Comparison of ENCODE assay signal across 8 mouse cellular contexts in the genomic region with DNA sequence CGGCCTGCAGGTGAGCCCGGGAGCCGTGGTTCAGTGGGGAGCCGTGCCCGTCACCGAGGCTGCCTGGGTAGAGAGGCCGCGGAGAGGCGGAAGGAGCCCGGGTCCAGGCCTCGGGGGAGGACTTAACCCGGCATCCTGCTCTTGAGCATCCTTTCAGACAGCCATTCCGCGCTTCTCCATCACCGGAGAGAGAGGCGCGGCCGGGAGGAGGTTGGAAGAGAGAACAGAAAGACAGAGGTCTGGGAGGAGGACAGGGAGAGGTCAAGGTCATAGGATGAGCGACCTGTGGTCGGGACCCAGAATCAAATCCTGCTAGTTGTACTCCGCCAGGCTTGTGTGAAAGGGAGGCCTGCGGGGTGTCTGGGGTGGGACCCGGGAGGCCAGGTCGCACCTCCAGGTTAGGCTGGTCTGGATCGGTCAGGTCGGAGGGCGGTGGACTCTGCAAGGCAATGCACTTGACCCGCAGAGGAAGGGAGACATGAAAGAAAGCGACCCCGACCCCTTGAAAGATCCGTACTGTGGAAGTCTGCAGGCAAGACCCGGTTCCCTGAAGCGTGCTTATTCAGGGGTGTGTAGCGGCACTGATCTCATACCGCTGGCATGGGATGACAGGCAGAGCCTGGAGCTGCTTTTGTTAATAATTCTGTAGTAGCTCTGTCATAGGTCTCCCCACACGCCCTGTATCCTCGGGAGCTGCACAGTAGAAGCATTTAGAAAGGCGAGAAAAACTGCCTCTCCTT. TPM values are rescaled to one million over a fixed set of nuclear protein-coding genes. Genes with fewer than 3 reads are reported as not detected.
DNase-seq lines count a peak whose midpoint lies in the region; ATAC-seq and TF ChIP-seq lines count a peak whose summit lies in the region.

No protein-coding gene starts in this region.

- peak overlapping the region; percentile 94 for H3K9ac ChIP-seq in kidney, postnatal 0 days (ENCODE audit: low read depth, low read length)
- H3K9ac ChIP-seq in neural tube, embryonic 12.5 days: peak overlapping the region; percentile 94

- under 1% methylated on average over 38 of the region's 38 CpGs for WGBS in kidney, postnatal 0 days
- WGBS in neural tube, embryonic 12.5 days: 2% methylated on average over 38 of the region's 38 CpGs

- no peak for DNase-seq in cerebellum, postnatal 25 days
- no peak for DNase-seq in testis, postnatal 14 days (ENCODE audit: low spot score)
- no peak for DNase-seq in kidney, postnatal 0 days (ENCODE audit: low spot score)
- no peak for DNase-seq in layer of hippocampus, adult 9-10 months (ENCODE audit: low spot score)
- DNase-seq in gastrocnemius, postnatal 25 days: no peak

- H3K9me3 ChIP-seq in kidney, postnatal 0 days (replicated peaks; ENCODE audit: low read length): no peaks in the 10 kb centered on the region
- no peaks in the 10 kb centered on the region for H3K9me3 ChIP-seq in neural tube, embryonic 12.5 days

- H3K4me1 ChIP-seq in testis, adult 2 months (ENCODE audit: control insufficient read depth, insufficient read depth, low read length): peaks cover 17% of the 10 kb centered on the region
- H3K4me1 ChIP-seq in kidney, postnatal 0 days (replicated peaks; ENCODE audit: insufficient read depth, low read length): peaks cover 9% of the 10 kb centered on the region
- H3K4me1 ChIP-seq in neural tube, embryonic 12.5 days: peaks cover 30% of the 10 kb centered on the region

- peak overlapping the region; percentile 94 for H3K4me3 ChIP-seq in testis, adult 2 months (ENCODE audit: control insufficient read depth, low read depth, low read length)
- peak overlapping the region; percentile 84 for H3K4me3 ChIP-seq in kidney, postnatal 0 days (replicated peaks; ENCODE audit: low read depth, low read length)
- H3K4me3 ChIP-seq in neural tube, embryonic 12.5 days: peak overlapping the region; percentile 94

- no peak for TF ChIP-seq CTCF in testis, adult 2 months (IDR thresholded peaks at IDR 0.05; ENCODE audit: control insufficient read depth, insufficient read depth, insufficient replicate concordance, low read depth, low read length)
- no peak for TF ChIP-seq CTCF in kidney, postnatal 0 days (IDR thresholded peaks at IDR 0.05; ENCODE audit: low read depth)

- no peaks in the 10 kb centered on the region for H3K36me3 ChIP-seq in testis, adult 2 months (ENCODE audit: control insufficient read depth, insufficient read depth, low read length)
- H3K36me3 ChIP-seq in kidney, postnatal 0 days (ENCODE audit: insufficient read depth, low read length): peaks cover 4% of the 10 kb centered on the region; the same call in 1 of the 2 replicates
- H3K36me3 ChIP-seq in neural tube, embryonic 12.5 days: peaks cover 9% of the 10 kb centered on the region

- H3K4me2 ChIP-seq in kidney, postnatal 0 days (ENCODE audit: low read length): peak overlapping the region; percentile 90
- peak overlapping the region; percentile 95 for H3K4me2 ChIP-seq in neural tube, embryonic 12.5 days (replicated peaks)

- no peaks in the 10 kb centered on the region for H3K27me3 ChIP-seq in testis, adult 2 months (ENCODE audit: control insufficient read depth, insufficient read depth, low read length)
- no peaks in the 10 kb centered on the region for H3K27me3 ChIP-seq in kidney, postnatal 0 days (ENCODE audit: insufficient read depth, low read length)
- no peaks in the 10 kb centered on the region; the same call in 1 of the 2 replicates for H3K27me3 ChIP-seq in neural tube, embryonic 12.5 days (replicated peaks)

- peak overlapping the region; percentile 86 for H3K27ac ChIP-seq in testis, adult 2 months (ENCODE audit: control insufficient read depth, insufficient read depth, low read depth, low read length)
- H3K27ac ChIP-seq in kidney, postnatal 0 days: peak overlapping the region; percentile 89
- H3K27ac ChIP-seq in neural tube, embryonic 12.5 days: peak overlapping the region; percentile 76; the same call in 1 of the 2 replicates

- ATAC-seq in cerebellum, adult (ENCODE audit: insufficient number of reproducible peaks, low FRiP score, low TSS enrichment): 0 out of 2 replicates have a peak, but pooled peaks have one; percentile 9
- ATAC-seq in kidney, postnatal 0 days (replicated peaks; ENCODE audit: low FRiP score, low read depth): no peak
- peak; percentile 34 for ATAC-seq in neural tube, embryonic 12.5 days (ENCODE audit: low FRiP score, low read depth)

- no peak for TF ChIP-seq POLR2A in testis, adult 2 months (IDR thresholded peaks at IDR 0.05; ENCODE audit: control insufficient read depth, low read depth, low read length)

RNA-seq across cellular contexts. Expression of gene Sdhb, which starts 0.6 kb away (rescaled TPM):
- polyA plus RNA-seq in testis, adult 2 months (2012; rRNA removed): 97.1 and 102 TPM in 2 replicates
- polyA plus RNA-seq in kidney, postnatal 0 days (2015; fragmentation: Nextera tagmentation; extraction: Ambion mirVana): 660 and 674 TPM in 2 replicates
- polyA plus RNA-seq in neural tube, embryonic 12.5 days (2016; fragmentation: Nextera tagmentation; extraction: Ambion mirVana): 403 and 410 TPM in 2 replicates
- 100 to 1,000 TPM; 613 to 621 TPM for total RNA-seq in gastrocnemius, postnatal 25 days (2021)

RNA-seq across cellular contexts. Expression of gene Atp13a2, which starts 25.0 kb away (rescaled TPM):
- 40.8 and 41.6 TPM in 2 replicates for polyA plus RNA-seq in testis, adult 2 months (2012; rRNA removed)
- 30.6 and 31.9 TPM in 2 replicates for polyA plus RNA-seq in kidney, postnatal 0 days (2015; fragmentation: Nextera tagmentation; extraction: Ambion mirVana)
- 121 and 126 TPM in 2 replicates for polyA plus RNA-seq in neural tube, embryonic 12.5 days (2016; fragmentation: Nextera tagmentation; extraction: Ambion mirVana)
- total RNA-seq in gastrocnemius, postnatal 25 days (2021): 10 to 100 TPM; 16.4 to 18.2 TPM

RNA-seq across cellular contexts. Expression of gene Mfap2, which starts 48.6 kb away (rescaled TPM):
- 2.3 and 4.7 TPM in 2 replicates for polyA plus RNA-seq in testis, adult 2 months (2012; rRNA removed)
- polyA plus RNA-seq in kidney, postnatal 0 days (2015; fragmentation: Nextera tagmentation; extraction: Ambion mirVana): 330 and 339 TPM in 2 replicates
- 265 and 278 TPM in 2 replicates for polyA plus RNA-seq in neural tube, embryonic 12.5 days (2016; fragmentation: Nextera tagmentation; extraction: Ambion mirVana)
- total RNA-seq in gastrocnemius, postnatal 25 days (2021): 10 to 100 TPM; 11.9 to 13.3 TPM

RNA-seq across cellular contexts. Expression of gene Padi2, which starts 55.5 kb away (rescaled TPM):
- polyA plus RNA-seq in testis, adult 2 months (2012; rRNA removed): 1.8 and 1.9 TPM in 2 replicates
- 21.1 and 21.8 TPM in 2 replicates for polyA plus RNA-seq in kidney, postnatal 0 days (2015; fragmentation: Nextera tagmentation; extraction: Ambion mirVana)
- polyA plus RNA-seq in neural tube, embryonic 12.5 days (2016; fragmentation: Nextera tagmentation; extraction: Ambion mirVana): 5.3 and 8.4 TPM in 2 replicates
- total RNA-seq in gastrocnemius, postnatal 25 days (2021): 100 to 1,000 TPM; 148 to 165 TPM

Comparison
In these comparisons a context has a peak if more than half of its experiments do, and no peak if none do; other contexts are left out.
1. RNA of gene Mfap2, which starts 48.6 kb away (polyA plus RNA-seq): 330 to 339 TPM in kidney, postnatal 0 days and 265 to 278 TPM in neural tube, embryonic 12.5 days; 2.3 to 4.7 TPM in testis, adult 2 months; every median in the first group is over 10 times any median in the second.
2. Peak in every context shown above with its lines, with median percentiles within 50 percentile points of each other: H3K27ac ChIP-seq and H3K4me3 ChIP-seq.